Mouse (Mus musculus) heart, adult 10 weeks (tissue): ENCODE results near the gene Rita1. TPM values are rescaled to one million over a fixed set of nuclear protein-coding genes. Genes with fewer than 3 reads are reported as not detected.

Experiments
- polyA plus RNA-seq: library from polyadenylated mRNA; stranded (reverse); fragments of 350-450 nt; fragmentation: Illumina TruSeq; extraction: RNeasy Lipid Tissue Mini Kit (QIAGEN cat#74804); gene quantifications from one replicate; pipeline ENCODE4 v1.2.3, GENCODE M21; 2014; ENCODE audit warnings: low read depth, low replicate concordance

Gene Rita1
- polyA plus RNA-seq, result 13.1 TPM

DNA sequence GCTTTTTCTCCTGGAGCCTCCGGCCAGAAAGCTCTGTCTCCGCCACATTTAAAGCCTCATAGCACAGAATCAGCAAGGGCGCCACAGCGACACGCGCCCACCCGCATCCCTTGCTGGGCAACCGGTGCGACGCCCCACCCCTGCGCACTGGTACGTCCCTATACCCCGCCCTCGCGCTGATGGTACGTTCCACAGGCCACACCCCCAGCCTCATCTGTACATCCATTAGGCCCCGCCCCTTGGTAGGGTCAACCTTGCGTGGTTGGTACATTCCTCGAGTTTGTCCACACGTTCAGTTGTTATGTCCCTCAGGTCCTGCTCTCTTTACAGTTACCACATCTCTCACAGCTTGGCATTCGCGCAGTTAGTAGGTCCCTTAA, at the start of gene Rita1, which contains the start of gene Ddx54:
Gene Rita1 (minus strand): TSS at position 148 of the 380 bp plus-strand sequence.
Gene Ddx54 (plus strand): TSS at position 298 of the 380 bp plus-strand sequence.

DNA sequence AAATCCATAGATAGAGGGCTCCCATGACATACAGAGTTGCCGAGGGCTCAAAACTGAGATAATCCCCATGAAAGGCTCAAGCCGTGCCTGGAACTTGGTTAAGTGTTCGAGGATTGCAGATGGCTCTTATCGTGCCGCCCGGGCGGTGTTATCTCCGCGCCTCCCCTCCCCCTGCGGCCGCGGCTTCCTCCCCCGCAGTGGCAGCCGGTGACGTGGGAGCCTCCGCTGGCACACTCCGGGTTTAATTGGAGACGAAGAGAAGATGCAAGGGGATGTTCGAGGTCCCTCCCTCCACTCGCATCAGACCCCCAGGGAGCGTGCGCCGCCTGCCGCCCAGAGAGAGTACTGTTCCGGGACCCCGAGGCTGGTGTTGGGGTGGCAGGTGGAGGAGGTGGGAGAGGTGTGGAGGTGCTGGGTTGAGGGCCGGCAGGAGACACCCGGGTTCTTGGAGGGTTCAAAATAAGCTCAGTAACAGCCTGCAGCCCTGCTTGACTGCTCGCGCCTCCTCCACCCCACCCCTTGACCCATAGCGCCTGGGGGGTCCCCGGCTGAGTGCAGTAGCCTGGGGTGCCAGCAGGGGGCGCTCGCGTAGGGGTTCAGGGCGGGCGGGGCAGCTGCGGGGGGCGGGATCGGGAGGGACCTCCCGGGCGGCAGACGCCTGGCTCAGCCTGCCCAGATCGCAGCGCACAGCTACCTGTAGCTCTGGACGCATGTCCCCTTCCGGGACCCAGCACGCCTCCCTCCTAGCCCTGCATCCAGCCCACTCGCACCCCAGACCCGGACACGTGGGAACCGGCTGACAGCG, 36.4 kb upstream of the Rita1 start, which contains the start of gene Rasal1:
Gene Rasal1 (plus strand): TSS at position 244 of the 805 bp plus-strand sequence.

DNA sequence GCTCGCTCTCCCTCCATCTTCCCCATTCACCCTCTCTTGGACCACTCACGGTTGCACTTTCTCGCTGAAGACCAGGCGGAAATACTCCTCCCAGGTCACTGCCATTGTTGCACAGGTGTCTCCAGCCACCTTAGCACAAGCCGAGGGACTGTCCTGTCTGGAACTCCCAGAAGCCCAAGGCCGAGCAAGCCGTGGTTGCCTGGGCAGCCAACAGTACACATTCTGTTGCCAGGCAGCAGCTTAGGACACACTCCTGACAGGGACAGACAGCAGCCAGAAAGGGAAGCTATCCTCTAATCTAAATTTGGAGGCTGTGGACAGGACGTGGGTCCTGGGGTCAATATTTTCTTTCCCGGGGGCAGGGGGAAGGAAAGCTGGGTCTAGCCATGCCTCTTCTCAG, 21.7 kb upstream of the Rita1 start, which contains the start of gene Cfap73:
Gene Cfap73 (minus strand): TSS at position 105 of the 400 bp plus-strand sequence.

DNA sequence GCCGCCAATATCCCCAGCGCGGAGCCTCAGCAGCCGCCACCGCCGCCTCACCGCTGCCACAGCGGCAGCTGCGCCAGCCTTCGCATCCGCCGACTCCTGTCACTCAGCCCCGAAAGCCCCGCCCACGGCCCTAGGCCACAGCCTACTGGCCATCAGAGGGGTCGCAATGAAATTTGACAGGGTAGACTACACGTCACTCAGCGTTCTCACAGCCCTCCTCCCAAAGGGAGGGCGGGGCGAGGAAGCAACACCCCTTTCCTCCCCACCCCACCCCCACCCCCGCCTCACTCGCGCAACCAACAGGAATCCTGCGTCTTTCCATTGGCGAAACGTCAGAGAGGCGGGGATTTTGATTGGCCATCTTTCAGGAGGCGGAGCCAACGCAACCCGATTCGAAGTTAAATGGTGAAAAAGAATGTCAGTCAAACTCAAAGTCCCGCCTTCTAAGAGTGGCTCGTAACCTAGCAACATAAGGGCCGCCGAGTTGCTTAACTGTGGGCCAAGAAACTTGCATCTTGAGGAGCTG, 23.8 kb downstream of the Rita1 start, which contains the start of the genes Tpcn1 and Iqcd:
Gene Tpcn1 (minus strand): TSS at position 105 of the 526 bp plus-strand sequence.
Gene Iqcd (plus strand): TSS at position 448 of the 526 bp plus-strand sequence.

Other genes starting within 250 kb of the Rita1 start
- gene Lhx5, start 180.9 kb downstream of the Rita1 start, polyA plus RNA-seq, result not detected
- 11.2 TPM for gene Sdsl, start 139.8 kb downstream of the Rita1 start, polyA plus RNA-seq
- 7.9 TPM for gene Sds, start 136.1 kb downstream of the Rita1 start, polyA plus RNA-seq
- 28.1 TPM for gene Plbd2, start 109.0 kb downstream of the Rita1 start, polyA plus RNA-seq
- 7.6 TPM for gene Slc8b1, start 101.4 kb downstream of the Rita1 start, polyA plus RNA-seq
- gene Tpcn1, start 23.9 kb downstream of the Rita1 start, polyA plus RNA-seq, result 24.0 TPM
- not detected for gene Iqcd, start 23.6 kb downstream of the Rita1 start, polyA plus RNA-seq
- 15.9 TPM for gene Ddx54, start 150 bp upstream of the Rita1 start, polyA plus RNA-seq
- gene Cfap73, start 21.6 kb upstream of the Rita1 start, polyA plus RNA-seq, result not detected
- gene Rasal1, start 36.2 kb upstream of the Rita1 start, polyA plus RNA-seq, result not detected
- gene Dtx1, start 99.3 kb upstream of the Rita1 start, polyA plus RNA-seq, result 0.73 TPM
- gene Oas2, start 137.3 kb upstream of the Rita1 start, polyA plus RNA-seq, result 8.4 TPM
- 0.37 TPM for gene Oas3, start 165.1 kb upstream of the Rita1 start, polyA plus RNA-seq
- not detected for gene Oas1e, start 182.9 kb upstream of the Rita1 start, polyA plus RNA-seq
- 0.71 TPM for gene Oas1c, start 199.9 kb upstream of the Rita1 start, polyA plus RNA-seq
- not detected for gene Oas1f, start 234.8 kb upstream of the Rita1 start, polyA plus RNA-seq
- not detected for gene Oas1h, start 248.8 kb upstream of the Rita1 start, polyA plus RNA-seq